Mouse (Mus musculus) olfactory bulb, adult 2 months (tissue): ENCODE data around the gene Mpv17l.

Source experiments
- CTCF ChIP-seq: fragments of 200-500 bp; IDR thresholded peaks from 2 replicates; pipeline ENCODE4 v1.5.1; 2012; ENCODE audit warnings: low read depth, mild to moderate bottlenecking, low read length, moderate library complexity; ENCODE audit not compliant: insufficient read depth
- POLR2A ChIP-seq: fragments of 200-500 bp; IDR thresholded peaks from 2 replicates; pipeline ENCODE4 v1.6.1; 2012; ENCODE audit warnings: mild to moderate bottlenecking, low read depth, low read length, moderate library complexity; ENCODE audit not compliant: insufficient read depth

DNA sequence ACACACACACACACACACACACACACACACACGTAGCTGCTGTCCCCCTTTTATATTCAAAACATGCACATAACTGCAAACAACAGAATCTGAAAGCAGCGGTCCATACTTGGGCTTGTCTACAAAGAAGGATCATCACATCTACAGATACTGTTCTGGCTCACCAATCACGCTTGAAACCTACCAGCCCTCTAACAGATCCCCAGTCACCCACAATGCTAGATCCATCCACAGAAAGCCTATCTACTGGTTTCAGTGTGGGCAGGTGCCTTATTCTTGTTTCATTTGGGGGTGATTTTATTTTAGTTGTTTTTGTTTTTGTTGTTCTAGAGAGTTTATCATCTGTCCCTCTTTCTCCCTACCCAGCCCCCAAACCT lies 83.2 kb downstream of the Mpv17l start:
- TF ChIP-seq POLR2A: no peak
- TF ChIP-seq CTCF: no peak
